Mouse (Mus musculus) ES-E14 (cell line): ENCODE results near the gene Pdzk1.
A peak's percentile ranks its signal among the peaks of the same experiment; 100 is the strongest.

Experiments used
- CHD2 ChIP-seq: IDR thresholded peaks from 2 replicates; pipeline ENCODE4 v1.6.1; 2014; ENCODE audit warnings: mild to moderate bottlenecking, low read depth, low read length, inconsistent platforms
- HCFC1 ChIP-seq: IDR thresholded peaks from 2 replicates; pipeline ENCODE4 v1.6.1; 2012; ENCODE audit warnings: low read length, inconsistent platforms, borderline replicate concordance; ENCODE audit not compliant: insufficient read depth
- ZC3H11A ChIP-seq: IDR thresholded peaks from 2 replicates; pipeline ENCODE4 v1.6.1; 2012; ENCODE audit warnings: low read depth, mild to moderate bottlenecking, inconsistent platforms, low read length, borderline replicate concordance
- ZNF384 ChIP-seq: IDR thresholded peaks from 2 replicates; pipeline ENCODE4 v1.6.1; 2012; ENCODE audit warnings: low read depth, low read length, inconsistent platforms

GRCm38 (mm10) chr3:96808136-96808535 is 20.9 kb upstream of the Pdzk1 start:
- no peak for TF ChIP-seq CHD2
- peak; percentile 99 for TF ChIP-seq ZNF384
- TF ChIP-seq ZC3H11A, result no peak
- no peak for TF ChIP-seq HCFC1
